Mouse (Mus musculus) left cerebral cortex, postnatal 10 days (tissue): ENCODE data around the gene Stub1. TPM values are rescaled to one million over a fixed set of nuclear protein-coding genes. Genes with fewer than 3 reads are reported as not detected.

ENCODE experiments used
- DNase-seq, 2 experiments: peaks; one replicate each; pipeline ENCODE4 v3.0.0; 2021 to 2022; ENCODE audit warnings: low spot score in 2 of 2, mixed read lengths in 1 of 2; ENCODE audit errors: extremely low spot score in 1 of 2
- intact Hi-C: fragments of 180-260 bp; cut with DNase I; formaldehyde crosslinking; loops from one replicate; pipeline ENCODE4 v1.15.1; 2025
- total RNA-seq, 2 experiments: library from RNA; stranded (reverse); gene quantifications; 2 replicates each; pipeline ENCODE4 v1.2.3; 2021

The Stub1 gene
- total RNA-seq, 2 experiments from 2014 or later: 168 to 171 TPM

- DNase-seq: no peak
- intact Hi-C loops: no loop called here
Observed at GRCm38 (mm10) chr17:25841117-25841880, 8.1 kb upstream of the Stub1 start, which contains the start of gene Gm20683. TSS of gene Gm20683 (minus strand) at chr17:25841763.

DNA sequence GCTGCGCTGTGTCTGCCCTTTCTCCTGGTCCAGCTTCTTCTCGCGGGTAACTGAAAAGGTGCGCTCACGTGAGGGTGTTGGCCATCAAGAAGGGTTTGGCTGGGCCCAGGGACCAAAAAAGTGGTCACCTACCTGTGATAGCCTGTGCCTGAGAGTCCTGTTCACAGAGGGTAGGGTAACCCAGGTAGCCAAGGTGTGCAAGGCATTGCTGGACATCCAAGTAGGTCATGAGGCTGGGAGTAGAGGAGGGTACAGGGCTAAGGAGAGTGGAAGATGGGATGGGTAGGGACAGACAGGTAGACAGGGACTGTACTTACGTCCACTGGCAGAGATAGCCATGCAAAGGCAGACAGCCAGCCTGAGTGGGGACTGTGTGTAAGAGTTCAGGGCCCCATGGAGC lies 7.3 kb upstream of the Stub1 start:
- intact Hi-C loops: no loop called here
- DNase-seq: no peak

DNA sequence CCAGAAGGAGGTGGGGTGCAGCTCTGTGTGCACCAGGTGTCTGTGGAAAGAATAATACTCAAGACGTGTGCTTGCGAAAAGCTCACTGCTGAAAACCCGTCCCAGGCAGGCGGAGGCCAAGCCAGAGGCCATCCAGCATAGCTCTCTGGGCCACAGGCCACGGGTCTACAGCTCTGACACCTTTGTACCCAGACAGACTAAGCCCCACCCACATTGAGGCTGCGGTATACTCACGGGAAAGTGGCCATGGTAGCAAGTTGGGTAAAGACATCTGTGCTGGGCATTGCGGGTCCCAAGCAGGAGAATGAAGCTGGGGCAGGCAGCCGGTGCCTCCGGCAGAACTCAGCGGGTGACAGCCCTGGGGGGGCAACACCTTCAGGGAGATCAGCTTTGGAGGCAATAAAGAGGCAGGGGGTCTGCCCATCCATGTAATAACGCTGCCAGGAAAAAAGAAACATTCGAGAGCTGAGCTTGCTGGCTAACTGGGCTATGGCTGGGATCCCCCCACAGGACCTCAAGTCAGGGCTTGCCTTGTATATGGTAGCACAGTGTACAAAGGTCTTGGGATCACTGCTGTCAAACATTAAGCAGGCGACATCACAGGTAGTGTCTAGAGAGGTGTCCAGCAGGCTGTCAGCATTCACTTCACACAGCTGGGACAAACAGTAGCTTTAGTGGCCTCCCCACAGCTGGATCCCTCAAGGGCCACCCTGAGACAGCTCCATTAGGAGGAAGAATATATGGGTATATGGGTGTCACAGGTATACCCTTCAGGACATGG lies 6.4 kb upstream of the Stub1 start:
- DNase-seq: no peak
- intact Hi-C loops: no loop called here

DNA sequence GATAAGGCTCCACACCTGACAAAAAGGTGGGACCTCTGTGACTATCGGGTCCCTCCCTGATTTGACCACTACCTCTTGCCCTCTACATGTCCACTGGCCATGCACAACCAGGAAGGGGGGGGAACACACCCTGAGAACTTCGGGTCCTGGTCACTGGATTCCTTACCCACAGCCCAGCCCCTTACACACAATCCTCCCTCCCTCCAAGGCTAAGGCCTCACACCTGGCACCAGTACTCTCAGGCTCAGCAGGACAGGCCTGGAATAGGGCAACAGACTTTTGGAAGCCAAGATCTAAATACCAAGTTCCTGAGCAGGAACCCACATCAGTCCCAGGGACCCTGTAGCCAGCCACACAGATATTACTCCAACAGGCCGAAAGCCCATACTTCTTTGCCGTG lies 5.7 kb upstream of the Stub1 start:
- intact Hi-C loops: no loop called here
- DNase-seq: no peak

GRCm38 (mm10) chr17:25837533-25837932 lies 4.3 kb upstream of the Stub1 start:
- DNase-seq: no peak
- intact Hi-C loops: no loop called here

GRCm38 (mm10) chr17:25837076-25837410 lies 3.8 kb upstream of the Stub1 start, which contains the start of gene Rhbdl1:
TSS of gene Rhbdl1 (minus strand) at chr17:25837295.
- intact Hi-C loops: no loop called here
- DNase-seq: peak; percentile 82 to 89

DNA sequence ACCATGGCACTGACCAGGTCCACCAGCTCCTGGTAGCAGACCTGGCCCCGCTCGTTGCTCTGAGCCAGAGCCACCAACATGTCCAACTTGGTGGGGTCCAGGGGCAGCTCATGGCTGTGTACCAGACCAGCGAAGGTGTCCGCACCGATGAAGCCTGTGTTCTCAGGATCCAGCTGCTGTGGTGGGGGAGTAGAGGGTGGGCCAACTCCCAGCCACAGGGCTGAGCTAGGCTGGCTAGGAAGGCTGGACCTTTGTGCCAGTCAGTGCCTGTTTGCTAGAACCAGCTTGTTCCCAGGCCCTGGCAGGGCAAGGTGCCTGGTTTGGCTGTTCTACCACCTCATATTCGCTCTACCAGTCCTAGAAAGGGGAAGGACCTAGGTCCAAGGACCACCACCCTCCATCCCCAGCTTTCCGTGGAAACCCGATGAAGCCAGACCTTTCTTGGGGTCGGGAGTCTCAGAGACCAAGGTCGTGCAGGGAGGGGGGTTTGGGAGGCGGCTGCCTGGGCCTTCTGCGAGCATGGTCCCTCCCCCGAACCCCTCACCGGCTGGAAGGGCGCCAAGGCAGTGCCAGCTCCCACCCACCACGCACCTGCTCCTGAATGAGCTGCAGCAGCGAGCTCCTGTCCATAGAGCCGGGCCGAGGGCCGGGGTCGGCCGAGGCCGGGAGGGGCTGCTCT lies 3.3 kb upstream of the Stub1 start:
- intact Hi-C loops: no loop called here
- DNase-seq: peak in 1 of 2 experiments; percentile 37

DNA sequence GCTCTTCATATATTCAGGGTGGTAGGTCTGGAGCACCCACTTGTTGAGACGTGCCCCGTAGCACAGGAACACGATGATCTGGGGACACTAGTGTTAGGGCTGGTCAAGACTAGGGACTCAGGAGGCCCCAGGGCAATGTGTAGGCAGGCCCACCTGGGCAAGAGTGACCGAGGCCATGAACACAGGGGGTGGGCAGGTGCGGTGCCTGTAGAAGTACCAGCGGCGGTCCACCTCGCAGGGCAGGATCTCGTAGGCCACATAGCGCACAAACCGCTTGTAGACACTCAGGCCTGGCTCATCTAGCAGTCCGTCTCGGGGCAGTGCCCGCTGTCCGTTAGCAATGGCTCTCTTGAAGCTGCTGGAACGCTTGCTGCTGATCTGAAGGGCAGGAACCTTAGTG lies 2.6 kb upstream of the Stub1 start:
- DNase-seq: peak in 1 of 2 experiments; percentile 39
- intact Hi-C loops: no loop called here

- intact Hi-C loops: no loop called here
- no peak for DNase-seq
Observed at GRCm38 (mm10) chr17:25835301-25835700, 2.1 kb upstream of the Stub1 start.

- intact Hi-C loops: no loop called here
- no peak for DNase-seq
Observed at GRCm38 (mm10) chr17:25834595-25835222, 1.5 kb upstream of the Stub1 start.

GRCm38 (mm10) chr17:25833961-25834594 lies 874 bp upstream of the Stub1 start:
- peak in 1 of 2 experiments; percentile 32 for DNase-seq
- intact Hi-C loops: no loop called here

DNA sequence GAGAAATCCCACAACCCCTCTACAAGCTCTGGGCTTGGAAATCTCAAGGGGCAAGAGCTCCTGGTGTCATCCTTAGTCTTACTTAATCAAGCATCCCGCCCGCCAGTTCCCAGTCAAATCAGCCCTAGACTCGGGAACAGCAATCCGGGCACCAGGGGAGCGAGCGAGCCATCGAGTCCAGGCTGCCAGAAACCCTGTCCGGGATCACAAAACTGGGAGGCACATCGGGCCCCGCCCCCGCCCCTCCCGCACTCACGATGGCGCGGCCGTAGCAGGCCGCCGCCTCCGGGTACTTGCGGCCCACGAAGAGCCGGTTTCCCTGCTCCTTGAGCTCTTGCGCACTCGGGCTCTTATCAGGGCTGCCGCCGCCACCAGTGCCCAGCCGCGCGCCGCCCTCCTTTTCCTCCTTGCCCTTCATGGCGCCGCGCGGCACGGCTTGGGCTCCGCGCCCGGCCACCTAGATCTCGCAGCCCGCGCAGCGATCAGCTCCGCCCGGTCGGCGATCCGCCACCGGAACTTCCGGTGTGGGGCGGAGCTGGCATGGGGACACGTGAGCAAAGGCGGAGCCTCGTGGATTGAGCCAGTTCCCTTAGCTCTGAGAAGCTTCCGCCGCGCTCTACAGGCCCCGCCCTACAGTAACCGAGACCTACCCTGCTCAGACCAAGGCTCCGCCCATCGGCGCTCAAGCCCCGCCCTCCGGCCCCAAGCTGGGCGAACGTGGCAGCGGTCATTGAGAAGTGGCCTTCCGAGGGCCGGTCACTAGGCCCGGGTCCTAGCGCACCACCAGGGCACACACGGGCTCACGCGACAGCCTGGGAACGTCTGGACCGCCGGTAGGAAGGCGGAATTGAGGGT lies 541 bp downstream of the Stub1 start:
- peak; percentile 98 to 100 for DNase-seq

GRCm38 (mm10) chr17:25831451-25832281 lies 1.5 kb downstream of the Stub1 start:
- DNase-seq: peak in 1 of 2 experiments; percentile 70
- intact Hi-C loops: no loop called here

More for the DNA sequence above, 541 bp downstream of the Stub1 start:
- intact Hi-C loops: no loop called here

DNA sequence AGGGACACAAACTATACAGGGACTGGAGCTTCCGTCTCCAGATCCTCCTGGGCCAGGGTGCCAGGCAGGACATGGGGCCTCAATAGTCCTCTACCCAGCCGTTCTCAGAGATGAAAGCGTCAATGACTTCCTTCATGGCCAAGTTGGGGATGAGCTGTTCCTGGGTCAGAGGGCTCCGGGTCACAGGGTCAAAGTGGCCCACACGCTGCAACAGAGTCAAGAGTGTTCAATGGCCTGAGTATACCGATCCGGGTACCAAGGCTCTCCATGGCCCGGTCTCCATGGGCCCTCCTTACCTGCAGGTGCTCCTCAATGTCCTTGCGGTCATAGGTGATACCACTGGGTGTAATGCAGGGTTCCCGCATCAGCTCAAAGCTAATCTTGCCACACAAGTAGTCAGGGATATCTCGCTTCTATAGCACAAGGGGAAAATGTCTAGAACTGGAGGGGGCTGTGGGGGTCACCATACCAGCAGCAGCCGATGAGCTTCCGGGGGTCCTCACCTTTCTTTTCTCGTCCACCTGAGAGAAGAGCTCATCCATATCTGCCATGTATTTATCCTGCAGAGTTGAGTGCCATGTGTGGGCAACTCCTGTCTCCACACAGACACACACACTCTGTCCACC lies 2.3 kb downstream of the Stub1 start:
- intact Hi-C loops: no loop called here

GRCm38 (mm10) chr17:25830200-25830753 lies 2.9 kb downstream of the Stub1 start:
- intact Hi-C loops: no loop called here
- DNase-seq: no peak

More for the DNA sequence above, 2.3 kb downstream of the Stub1 start:
- DNase-seq: no peak

- intact Hi-C loops: no loop called here
- DNase-seq: peak in 1 of 2 experiments; percentile 26
Observed at GRCm38 (mm10) chr17:25829558-25830017, 3.6 kb downstream of the Stub1 start.
